Mouse (Mus musculus) megakaryocyte-erythroid progenitor cell, adult 5-6 weeks (primary cell): ENCODE data around the gene Vcan. TPM values are rescaled to one million over a fixed set of nuclear protein-coding genes. Genes with fewer than 3 reads are reported as not detected.
A peak's percentile ranks its signal among the peaks of the same experiment; 100 is the strongest.
"Not testable (repeated sequence)": the region's sequence is repeated elsewhere in the genome, so short reads cannot be mapped to it uniquely, and the experiment has no call there.

Experiments used
- ATAC-seq: replicated peaks from 2 replicates; pipeline ENCODE4 v1.8.0; 2016; ENCODE audit warnings: mild to moderate bottlenecking, inconsistent platforms; ENCODE audit not compliant: severe bottlenecking, poor library complexity, low FRiP score, low TSS enrichment
- total RNA-seq, 2 experiments: library from RNA; stranded (forward) in 1 of 2; stranded (reverse) in 1 of 2; fragments of 200-1000, 215-1000 nt in 1 of 2; fragments of >200 nt in 1 of 2; fragmentation: Nextera tagmentation in 1 of 2; gene quantifications; 2 replicates each; pipeline ENCODE4 v1.2.3; 2014 to 2017

The Vcan gene
- total RNA-seq (2014; fragmentation: Nextera tagmentation): 0.76 and 0.79 TPM in 2 replicates
- 0.19 TPM in 1 of 2 replicates, not detected in the other for total RNA-seq (2017)

DNA sequence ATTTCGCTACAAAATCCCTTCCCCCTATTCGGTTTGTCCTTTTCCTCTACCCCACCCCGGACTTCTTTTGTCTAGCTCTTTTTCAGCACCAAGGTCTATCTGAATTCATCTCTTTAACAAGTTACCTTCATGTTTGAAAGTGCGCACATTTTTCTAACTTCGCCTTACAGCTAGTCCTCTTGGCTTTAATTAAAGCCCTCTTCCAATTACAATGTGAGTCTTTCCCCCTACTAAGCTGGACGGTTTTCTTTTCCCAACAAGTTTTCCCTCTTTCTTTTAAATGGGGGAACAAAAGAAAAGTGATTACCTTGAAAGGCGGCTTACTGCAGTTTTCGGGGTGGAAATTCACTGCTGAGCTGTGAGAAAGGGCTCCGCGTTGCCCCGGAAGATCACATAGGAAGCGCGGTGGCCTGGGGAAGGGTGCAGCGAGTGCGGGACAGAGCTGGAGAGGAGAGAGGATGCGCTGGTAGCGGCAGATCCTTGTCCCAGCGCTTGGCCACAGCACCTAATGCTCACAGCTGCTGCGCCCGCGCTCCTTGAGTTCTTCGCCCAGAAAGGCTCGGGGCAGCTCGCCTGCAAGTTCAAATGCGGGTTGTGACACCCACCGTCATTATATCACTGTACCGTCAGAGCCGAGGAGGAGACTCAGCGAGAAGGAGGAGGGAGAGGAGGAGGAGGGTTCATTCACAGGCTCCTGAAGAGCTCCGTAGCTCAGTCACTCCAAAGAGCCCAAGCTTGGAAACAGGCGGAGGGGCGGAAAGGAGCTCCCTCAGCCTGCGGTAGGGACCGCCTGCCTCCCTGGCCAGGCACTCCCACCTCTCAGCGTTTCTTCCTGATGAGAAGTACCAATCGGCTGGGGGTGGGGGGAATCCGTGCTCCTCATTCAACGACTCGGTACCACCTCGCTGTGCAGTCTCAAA lies at the start of gene Vcan:
Gene Vcan, minus strand, starts transcription at position 744 of the 920 bp plus-strand sequence.
- ATAC-seq: no peak

DNA sequence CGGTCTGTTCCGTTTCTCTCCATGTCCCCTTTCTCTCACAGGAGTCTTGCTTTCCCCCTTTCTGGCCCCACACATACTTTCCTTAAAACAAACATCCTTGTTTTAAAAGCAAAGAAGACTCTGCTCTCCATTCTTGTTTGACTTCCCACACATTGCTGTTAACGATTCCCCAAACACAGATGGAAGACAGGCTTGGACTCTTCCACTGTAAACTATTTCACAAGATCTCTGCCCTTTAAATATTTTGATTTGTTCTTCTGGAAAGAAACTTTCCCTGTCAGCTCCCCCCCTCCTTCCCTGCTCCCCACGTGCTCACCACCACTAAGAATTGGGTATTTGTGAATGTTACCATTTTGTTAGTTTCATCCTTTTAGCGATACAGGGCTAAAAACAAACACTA lies 49.2 kb upstream of the Vcan start:
- ATAC-seq: no peak

DNA sequence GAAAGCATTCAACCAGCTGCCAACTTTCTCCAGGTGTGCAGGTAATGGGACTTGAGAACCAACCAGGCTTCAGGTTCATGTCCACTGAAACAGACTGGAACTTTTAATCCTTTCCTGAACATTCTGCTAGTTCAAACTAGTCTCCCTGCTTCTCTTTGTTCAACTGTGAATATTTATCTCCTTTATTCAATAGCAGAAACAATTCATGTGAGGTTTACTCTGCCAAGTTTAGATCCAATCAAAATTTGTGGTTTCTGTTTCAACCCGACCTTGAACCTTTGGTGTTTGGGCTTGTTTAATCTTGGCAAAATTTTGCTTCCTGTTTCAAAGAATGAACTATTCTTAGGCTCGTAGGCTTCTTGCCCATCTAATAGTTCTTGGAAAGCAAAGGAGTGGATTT lies 40.6 kb upstream of the Vcan start:
- no peak for ATAC-seq

DNA sequence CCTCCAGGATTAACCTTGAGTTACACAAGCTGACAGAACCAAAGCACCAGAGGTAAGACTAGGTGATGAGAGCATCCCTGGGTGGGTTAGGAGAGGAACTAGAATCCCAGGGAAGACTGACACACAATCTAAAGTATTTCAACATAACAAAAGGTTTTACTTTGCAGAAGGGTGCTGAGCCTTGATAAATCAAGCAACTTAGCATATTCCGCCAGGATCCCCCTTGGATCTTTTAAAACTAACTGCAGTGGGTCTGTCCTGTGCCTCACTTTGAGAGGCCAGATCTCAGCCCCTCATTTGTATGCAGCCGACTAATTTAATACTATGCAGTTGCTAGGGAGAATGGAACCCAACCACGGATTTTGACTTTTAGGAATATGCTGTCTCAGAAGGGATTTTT lies 38.0 kb upstream of the Vcan start:
- ATAC-seq: no peak

DNA sequence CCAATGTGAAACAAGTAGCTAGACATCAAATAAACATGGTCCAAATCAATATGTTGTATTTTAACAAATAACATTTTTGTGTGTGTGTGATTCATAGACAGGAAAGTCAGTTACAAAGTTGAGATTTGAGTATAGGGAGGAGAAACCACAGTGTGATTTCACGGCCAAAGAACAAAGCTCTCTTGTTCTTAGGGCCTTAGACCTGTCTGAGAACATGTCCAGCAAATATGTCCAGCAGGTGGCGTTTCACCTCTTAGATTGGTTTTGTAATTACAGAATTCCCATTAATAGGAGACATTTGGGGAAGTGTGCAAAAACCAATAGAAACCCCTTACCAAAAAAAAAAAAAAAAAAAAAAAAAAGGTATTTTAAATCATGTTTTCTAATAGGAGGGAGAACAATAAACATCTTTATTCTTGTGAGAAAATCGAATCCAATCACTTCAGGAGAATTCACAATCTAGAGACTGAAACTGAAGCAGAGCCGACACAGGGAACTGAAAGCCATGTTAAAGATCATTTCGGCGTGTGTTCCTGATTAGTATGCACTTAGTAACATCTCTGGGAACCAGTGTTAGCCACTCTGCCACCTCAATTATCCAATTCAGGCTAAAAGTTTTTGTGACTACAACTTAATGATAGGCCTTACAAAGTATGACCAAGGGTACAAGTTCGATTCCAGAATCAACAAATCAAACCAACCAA lies 37.1 kb upstream of the Vcan start:
- ATAC-seq: 0 out of 2 replicates have a peak, but pooled peaks have one; percentile 41

DNA sequence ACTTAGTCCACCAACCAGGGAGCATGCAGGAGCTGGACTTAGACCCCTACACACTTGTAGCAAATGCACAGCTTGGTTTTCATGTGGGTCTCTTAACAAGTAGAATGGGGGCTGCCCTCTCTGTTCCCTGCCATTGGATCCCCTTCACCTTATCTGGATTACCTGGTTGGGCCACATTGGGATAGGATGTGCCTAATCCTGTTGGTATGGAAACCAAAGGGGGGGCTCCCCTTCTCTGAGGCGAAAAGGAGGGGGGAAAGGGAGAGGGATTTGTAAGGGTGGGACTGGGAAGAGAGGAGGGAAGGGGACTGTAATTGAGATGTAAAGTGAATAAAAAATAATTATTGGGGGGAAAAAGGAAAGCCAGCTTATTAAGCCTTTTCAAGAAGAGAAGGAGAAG lies 35.5 kb upstream of the Vcan start:
- no peak for ATAC-seq

DNA sequence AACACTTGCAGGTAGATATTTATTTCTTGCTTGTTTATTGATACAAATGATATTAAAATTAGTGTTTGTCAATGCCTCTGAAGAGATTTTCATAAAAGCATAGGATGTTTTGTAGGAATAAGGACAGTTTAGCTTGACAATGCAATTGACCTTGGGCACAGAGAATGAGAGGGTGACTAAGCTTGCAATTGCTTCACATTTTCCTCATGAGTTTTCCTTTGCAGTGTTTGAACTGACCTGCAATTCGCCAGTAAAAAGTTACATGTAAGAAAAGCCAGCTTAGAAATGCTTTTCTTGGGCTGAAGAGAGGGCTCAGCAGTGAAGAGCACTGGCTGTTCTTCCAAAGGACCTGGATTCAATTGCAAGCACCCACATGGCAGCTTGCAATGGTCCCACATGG lies 34.8 kb upstream of the Vcan start:
- ATAC-seq: no peak

DNA sequence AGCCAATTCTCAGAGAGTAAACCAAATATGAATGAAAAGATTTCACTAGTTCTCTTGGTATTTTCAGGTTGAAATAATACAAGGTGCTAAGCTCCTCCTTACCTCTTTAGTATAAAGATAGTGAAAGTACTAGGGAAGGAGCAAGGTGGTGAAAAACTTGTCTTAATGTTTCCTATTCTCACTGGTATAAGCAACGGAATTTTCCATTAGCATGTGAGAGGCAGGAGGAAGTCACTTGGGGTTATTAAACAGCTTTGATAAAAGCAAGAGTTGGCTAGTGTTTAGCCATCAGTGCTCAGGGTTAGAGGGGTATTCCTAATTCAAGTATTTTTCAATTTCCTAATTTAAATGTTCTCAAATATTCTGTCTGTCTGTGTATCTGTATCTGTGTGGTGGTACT lies 24.2 kb upstream of the Vcan start:
- ATAC-seq: no peak

DNA sequence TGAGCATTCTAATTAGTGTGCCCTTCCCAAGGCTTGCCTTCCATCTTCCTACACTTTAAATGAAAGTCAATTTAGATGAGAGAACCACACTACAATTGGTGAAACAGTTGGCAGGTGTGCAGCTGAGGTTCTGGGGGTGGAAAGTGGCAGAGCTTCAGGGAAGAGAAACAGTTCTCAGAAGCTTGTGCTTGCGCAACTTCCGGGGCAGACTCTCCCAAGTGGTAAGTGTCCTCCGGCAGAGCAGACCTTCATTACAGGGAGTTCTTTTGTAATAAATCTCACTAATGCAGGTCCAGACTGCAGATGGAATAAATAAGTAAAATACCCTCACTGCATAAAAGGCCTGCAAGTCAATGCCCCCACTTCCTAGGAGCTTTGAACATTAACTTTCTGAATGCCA lies 23.7 kb upstream of the Vcan start:
- no peak for ATAC-seq

DNA sequence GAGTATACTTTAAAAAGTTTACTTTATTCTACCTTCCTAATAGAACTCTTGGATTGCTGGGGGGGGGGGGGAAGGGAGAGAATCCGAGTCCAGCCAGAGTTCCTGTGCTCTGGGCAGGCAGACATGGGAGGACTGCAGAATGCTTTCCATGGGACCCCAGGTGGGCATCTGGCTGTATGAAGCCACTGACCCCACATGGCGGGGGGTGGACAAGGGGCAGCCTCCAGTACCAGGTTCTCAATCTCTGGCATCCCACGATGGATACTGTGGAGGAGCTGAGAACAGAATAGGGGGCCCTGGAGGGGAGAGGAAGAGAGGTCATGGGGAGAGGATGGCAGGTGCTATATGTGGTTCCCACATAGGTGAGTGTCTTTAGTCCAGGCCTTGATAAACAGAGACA lies 20.0 kb upstream of the Vcan start:
- no peak for ATAC-seq

DNA sequence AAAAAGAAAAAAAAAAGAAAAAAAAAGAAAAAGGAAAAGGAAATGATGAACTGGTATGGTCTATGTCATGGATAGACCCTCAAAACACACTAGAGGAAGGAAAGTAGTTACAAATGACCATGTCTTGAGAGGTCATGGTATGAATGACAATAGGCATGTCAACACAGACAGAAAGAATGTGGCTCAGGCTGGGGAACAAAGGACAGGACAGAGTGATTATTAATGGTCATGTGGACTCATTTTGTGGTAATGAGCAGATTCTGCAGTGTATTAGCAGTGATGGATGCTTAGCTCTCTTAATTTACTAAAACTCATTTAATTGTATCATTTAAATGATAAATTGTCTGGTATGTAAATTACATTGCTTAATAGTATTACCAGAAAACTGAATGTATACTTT lies 14.0 kb upstream of the Vcan start:
- no peak for ATAC-seq

DNA sequence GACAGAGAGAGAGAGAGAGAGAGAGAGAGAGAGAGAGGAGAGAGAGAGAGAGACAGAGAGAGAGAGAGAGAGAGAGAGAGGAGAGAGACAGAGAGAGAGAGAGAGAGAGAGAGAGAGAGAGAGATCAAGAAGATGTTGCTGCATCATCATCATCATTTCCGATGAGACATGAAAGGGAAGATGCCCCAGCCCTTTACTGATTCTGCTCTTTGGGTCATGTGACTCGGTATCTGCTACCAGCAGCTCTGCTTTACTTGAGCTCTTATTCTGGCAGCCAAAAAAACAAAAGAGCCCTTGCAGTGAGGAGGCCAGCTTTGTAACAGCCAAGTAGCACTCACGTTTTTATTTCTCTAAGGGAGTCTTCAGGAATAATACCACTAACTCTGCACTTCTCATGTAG lies 8.3 kb upstream of the Vcan start:
- not testable (repeated sequence) for ATAC-seq

DNA sequence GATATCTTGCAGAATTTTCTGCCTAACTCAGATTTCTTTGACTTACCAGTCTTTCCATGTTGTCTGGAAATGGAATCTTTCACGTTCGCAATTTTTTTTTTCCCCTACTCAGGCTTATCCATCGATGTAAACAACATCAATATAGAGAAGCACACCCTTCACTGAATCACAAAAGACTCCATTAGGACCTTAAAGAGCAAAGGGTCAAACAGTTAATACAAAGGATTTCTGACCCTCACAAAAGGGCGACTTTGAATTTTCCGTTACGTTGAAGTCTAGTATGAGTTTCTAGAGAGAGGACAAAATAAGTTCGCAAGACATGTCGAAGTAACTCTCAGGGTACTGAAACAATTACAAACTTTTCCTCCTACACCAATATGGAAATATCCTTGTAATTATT lies 892 bp upstream of the Vcan start:
- no peak for ATAC-seq

DNA sequence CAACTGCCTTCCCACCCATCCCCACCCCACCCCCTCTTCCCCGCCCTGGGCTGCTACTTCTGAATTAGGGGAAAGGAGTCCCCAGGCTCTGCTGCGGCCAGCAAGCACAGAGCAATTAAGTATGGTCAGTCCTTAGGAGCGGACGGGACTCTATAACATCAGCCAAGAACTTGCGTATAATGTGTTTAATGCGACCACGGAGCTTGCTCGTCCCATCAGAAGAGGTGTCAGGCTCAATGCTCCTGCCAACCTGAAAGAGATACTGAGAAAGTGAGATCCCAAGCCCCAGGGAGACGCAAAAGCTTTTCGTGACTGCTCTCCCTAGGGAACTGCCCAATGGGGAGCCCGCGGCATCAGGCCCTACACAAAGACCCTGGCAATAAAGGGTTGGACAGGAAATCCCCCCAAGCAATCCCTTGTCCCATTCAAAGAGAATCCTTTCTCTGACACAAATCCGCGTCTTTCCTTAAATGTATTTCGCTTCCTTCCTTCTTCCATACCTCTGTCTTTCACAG lies 434 bp upstream of the Vcan start:
- ATAC-seq: no peak

DNA sequence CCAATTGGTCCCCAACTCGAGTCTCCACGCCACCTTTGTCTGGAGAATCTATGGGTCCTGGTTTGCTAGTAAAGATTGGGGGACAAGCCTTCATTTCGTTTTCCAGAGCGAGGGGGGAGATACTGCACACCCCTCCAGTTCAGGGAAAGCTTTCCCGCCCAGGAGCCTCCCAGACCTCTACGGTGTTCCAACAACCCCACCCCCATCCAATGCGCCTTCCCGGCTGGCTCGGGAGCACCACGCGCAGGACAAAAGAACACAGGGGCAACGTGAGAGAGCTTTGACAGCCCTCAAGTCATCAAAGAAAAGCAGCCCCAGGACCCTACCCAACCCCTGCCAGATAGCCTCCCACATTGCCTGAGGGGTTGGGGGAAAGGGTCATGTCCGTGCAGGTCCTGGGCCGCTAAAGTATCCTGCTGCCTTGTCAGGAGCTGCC lies 1.2 kb downstream of the Vcan start:
- ATAC-seq: no peak

DNA sequence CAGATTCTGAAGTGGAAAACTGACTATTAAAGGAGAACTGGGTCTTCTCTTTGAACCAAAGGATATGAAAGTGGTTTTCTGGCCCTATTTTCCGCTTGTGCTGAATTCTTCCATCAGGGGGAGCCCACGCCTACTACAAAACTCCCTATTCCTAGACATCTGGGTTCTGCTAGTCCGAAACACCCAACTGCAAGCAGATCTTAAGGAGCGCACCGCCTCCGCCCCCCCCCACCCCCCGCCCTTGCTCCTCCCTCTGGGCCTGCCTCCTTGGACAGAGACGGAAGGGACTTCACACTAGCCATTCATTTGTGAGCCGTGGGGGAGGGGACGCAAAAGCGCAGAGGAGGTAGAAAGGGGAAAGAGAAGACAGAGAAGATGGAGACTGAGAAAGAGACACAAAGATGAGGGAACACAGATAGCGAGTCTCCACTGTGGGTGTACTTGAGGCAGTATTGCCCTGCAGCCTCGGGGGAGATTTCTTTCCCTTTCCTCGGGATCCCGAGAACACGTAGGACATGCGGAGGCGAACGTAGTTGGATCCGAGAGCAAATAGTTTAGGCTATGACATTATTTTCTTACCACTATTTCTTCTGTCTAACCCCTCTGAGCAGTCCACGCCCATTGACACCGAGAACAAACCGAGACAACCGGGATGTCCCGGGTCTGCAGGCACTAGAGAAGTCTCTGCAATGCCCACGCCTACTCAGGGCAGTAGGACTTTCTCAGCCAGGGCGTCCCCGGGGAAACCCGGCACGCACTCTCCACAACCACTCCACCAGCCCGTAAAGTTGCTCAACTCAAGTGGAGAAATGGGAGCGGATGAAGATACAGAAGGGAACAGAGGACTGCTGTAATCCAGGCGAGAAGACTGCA lies 1.8 kb downstream of the Vcan start:
- peak; percentile 69 for ATAC-seq

DNA sequence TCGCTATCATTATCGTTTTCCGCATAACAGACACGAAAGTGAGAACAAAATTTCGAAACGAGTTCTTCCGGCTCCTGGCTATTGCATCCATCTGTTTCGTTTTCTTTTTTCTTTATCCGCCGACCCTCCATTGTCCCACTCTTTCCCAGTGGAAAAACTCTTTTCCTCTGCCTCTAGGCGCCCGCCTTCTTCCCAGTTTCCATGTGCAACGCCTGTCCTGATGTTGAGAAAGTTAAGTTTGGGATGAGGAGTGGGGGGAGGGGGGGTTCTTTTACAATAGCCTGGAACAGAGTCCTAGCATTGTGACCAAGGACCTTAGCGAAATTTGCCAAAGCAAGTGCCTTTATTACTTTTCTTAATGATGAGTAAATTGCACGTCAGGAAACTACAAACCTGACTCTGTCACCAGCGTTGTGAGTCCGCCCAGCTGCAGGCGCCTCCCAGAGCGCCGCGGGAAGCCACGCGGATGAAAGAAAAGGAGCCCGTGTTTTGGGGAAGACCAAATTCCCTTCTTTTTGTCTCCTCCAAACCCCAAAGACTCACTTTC lies 2.5 kb downstream of the Vcan start:
- ATAC-seq: peak; percentile 49; the same call in 1 of the 2 replicates

DNA sequence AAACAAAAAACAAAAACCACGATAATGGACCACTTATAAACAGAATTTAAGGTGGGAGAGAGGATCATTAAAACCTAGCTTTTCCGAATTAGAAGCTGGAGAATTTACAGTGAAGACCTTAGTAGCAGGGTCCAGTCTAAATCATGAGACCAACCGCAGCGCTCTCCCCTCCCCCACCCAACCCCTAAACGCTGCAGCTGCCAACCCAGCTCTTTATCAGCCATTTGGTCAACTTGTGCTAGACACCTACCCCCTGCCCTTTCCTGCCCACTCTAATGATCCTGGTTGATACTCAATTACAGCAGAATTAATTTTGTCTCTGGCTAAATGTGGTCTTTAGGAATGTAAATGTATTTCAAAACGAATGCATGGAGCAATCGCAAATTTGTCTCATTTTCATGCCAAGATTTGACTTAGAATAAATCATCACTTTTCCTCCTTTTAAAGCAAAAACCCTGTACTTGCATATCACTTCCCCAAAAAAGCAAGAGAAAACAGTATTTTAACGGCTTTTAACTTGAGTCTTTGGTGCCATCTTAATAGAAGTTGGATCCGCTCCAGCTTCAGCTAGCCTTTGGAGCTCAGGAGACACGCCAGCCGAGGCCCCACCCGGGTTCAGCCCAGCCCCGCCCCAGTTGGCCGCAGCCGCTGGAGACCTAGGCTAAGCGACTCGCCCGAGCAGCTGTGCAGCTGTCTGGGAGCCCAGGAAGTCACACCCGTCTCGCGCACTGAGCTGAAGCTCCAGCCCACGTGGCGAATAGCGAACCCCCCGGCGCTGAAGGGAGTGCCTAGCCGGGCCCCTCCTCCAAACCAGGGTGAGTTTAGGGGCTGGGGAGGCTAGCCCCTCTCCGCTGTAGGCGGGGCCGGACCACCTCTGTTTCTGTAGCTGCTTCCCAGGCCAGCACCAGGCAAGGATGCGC lies 3.3 kb downstream of the Vcan start:
- ATAC-seq: peak; percentile 75
